9 mouse cellular contexts compared by ENCODE assay signal in genomic region chr7:51979271-51979670, GRCm38 (mm10). TPM values are rescaled to one million over a fixed set of nuclear protein-coding genes. Genes with fewer than 3 reads are reported as not detected.
DNase-seq lines count a peak whose midpoint lies in the region; ATAC-seq lines count a peak whose summit lies in the region.
"Had no signal": no experiment of that assay in that cellular context is flagged by ENCODE, and none has a peak within 500 bp of the region (broad histone marks: within the 10 kb centered on the region; RNA-seq: fewer than 3 reads in every experiment).

No protein-coding gene starts in this region.

- H3K27me3 ChIP-seq in liver, embryonic 11.5 days (replicated peaks; ENCODE audit: control insufficient read depth, insufficient read depth, low read length), result no peaks in the 10 kb centered on the region
- no peaks in the 10 kb centered on the region for H3K27me3 ChIP-seq in midbrain, embryonic 13.5 days

- WGBS in liver, embryonic 11.5 days, result 38% methylated on average over 5 of the region's 5 CpGs
- 50% methylated on average over 5 of the region's 5 CpGs for WGBS in midbrain, embryonic 13.5 days

- ATAC-seq in liver, embryonic 11.5 days (replicated peaks; ENCODE audit: low FRiP score), result no peak
- peak; percentile 77 for ATAC-seq in megakaryocyte progenitor cell, adult 5-6 weeks (replicated peaks; ENCODE audit: poor library complexity)
- ATAC-seq in midbrain, embryonic 13.5 days, result no peak

- H3K27ac ChIP-seq in liver, embryonic 11.5 days (ENCODE audit: low read depth, low read length), result no peak overlapping the region
- H3K27ac ChIP-seq in midbrain, embryonic 13.5 days, result no peak overlapping the region

- peak; percentile 45 for DNase-seq in embryo, embryonic 10 days (ENCODE audit: low spot score)
- DNase-seq in embryo, embryonic 9.5 days (ENCODE audit: extremely low spot score), result no peak
- DNase-seq in liver (peak; percentile 44), R1 (ENCODE audit: low read depth, low spot score) (peak; percentile 13)
- no peak for DNase-seq in liver, embryonic 11.5 days (ENCODE audit: low spot score)
- no peak for DNase-seq in frontal cortex, postnatal 36 days (ENCODE audit: low spot score in 2 of 2)

- H3K36me3 ChIP-seq in liver, embryonic 11.5 days (ENCODE audit: control insufficient read depth, insufficient read depth, low read length), result no peaks in the 10 kb centered on the region
- no peaks in the 10 kb centered on the region for H3K36me3 ChIP-seq in midbrain, embryonic 13.5 days

- H3K4me2 ChIP-seq in liver, embryonic 11.5 days, result no peak overlapping the region
- H3K4me2 ChIP-seq in midbrain, embryonic 13.5 days (replicated peaks), result no peak overlapping the region

- no peak overlapping the region for H3K9ac ChIP-seq in liver, embryonic 11.5 days (ENCODE audit: low read depth, low read length)
- no peak overlapping the region for H3K9ac ChIP-seq in midbrain, embryonic 13.5 days (replicated peaks)

- no peaks in the 10 kb centered on the region for H3K9me3 ChIP-seq in liver, embryonic 11.5 days (ENCODE audit: control insufficient read depth, low read length)
- no peaks in the 10 kb centered on the region for H3K9me3 ChIP-seq in midbrain, embryonic 13.5 days

- H3K4me1 ChIP-seq in liver, embryonic 11.5 days (replicated peaks; ENCODE audit: control insufficient read depth, insufficient read depth, low read length), result peaks cover 7% of the 10 kb centered on the region; the same call in 1 of the 2 replicates
- H3K4me1 ChIP-seq in midbrain, embryonic 13.5 days (replicated peaks), result peaks cover 9% of the 10 kb centered on the region

- no peak overlapping the region for H3K4me3 ChIP-seq in liver, embryonic 11.5 days (ENCODE audit: low read depth, low read length)
- no peak overlapping the region for H3K4me3 ChIP-seq in midbrain, embryonic 13.5 days (replicated peaks)

RNA-seq across cellular contexts. Expression of gene Svip, which starts 26.5 kb away (rescaled TPM):
- polyA plus RNA-seq in liver, embryonic 11.5 days (2014; fragmentation: Nextera tagmentation; extraction: Ambion mirVana), result 24.3 and 26.5 TPM in 2 replicates
- 64.5 and 64.6 TPM in 2 replicates for total RNA-seq in megakaryocyte progenitor cell, adult 5-6 weeks (2015)
- 57.8 and 60.5 TPM in 2 replicates for total RNA-seq in megakaryocyte progenitor cell, adult 5-6 weeks (2017)
- polyA plus RNA-seq in midbrain, embryonic 13.5 days (2015; fragmentation: Nextera tagmentation; extraction: Ambion mirVana), result 17.1 and 17.5 TPM in 2 replicates

RNA-seq across cellular contexts. Expression of gene 1700015G11Rik, which starts 36.3 kb away (rescaled TPM):
- polyA plus RNA-seq in liver, embryonic 11.5 days (2014; fragmentation: Nextera tagmentation; extraction: Ambion mirVana), result not detected in 2 replicates
- total RNA-seq in megakaryocyte progenitor cell, adult 5-6 weeks (2015), result not detected in 2 replicates
- not detected in 2 replicates for total RNA-seq in megakaryocyte progenitor cell, adult 5-6 weeks (2017)
- not detected in 2 replicates for polyA plus RNA-seq in midbrain, embryonic 13.5 days (2015; fragmentation: Nextera tagmentation; extraction: Ambion mirVana)
- polyA plus RNA-seq: liver, embryonic 16.5 days had no signal

Comparison
In these comparisons a context has a peak if more than half of its experiments do, and no peak if none do; other contexts are left out.
1. DNase-seq: peak in embryo, embryonic 10 days (single experiment), liver (single experiment) and R1 (single experiment); none in embryo, embryonic 9.5 days (single experiment), liver, embryonic 11.5 days (single experiment) and frontal cortex, postnatal 36 days (0 of 2).